Mouse (Mus musculus): ENCODE measurements at regions not wholly inside any gene's neighbourhood (a gene's known extent, or its start where the extent isn't known, plus 50 kb on each side); places are given as distances from the start of the nearest gene placed in this dataset.

- Histone ChIP-seq H3K4me2 (ENCODE audit: low read length) (no peak overlapping the region), H3K27ac (replicated peaks; ENCODE audit: low read depth, low read length) (no peak overlapping the region), H3K4me3 (replicated peaks; ENCODE audit: low read depth, low read length) (no peak overlapping the region), H3K9me3 (ENCODE audit: control insufficient read depth, low read length) (no peaks in the 10 kb centered on the region), H3K4me1 (ENCODE audit: control insufficient read depth, insufficient read depth, low read length) (no peaks in the 10 kb centered on the region), H3K9ac (replicated peaks; ENCODE audit: low read length) (no peak overlapping the region), H3K36me3 (ENCODE audit: control insufficient read depth, insufficient read depth, low read length) (no peaks in the 10 kb centered on the region), H3K27me3 (ENCODE audit: control insufficient read depth, insufficient read depth, low read length) (no peaks in the 10 kb centered on the region)
- ATAC-seq (ENCODE audit: low FRiP score, low TSS enrichment) (no peak), DNase-seq (no peak)
- WGBS, result 91% methylated on average over 4 of the region's 4 CpGs
Observed at GRCm38 (mm10) chr9:74671356-74671952, 190.3 kb upstream of the Onecut1 start.

GRCm38 (mm10) chr9:74672261-74672660 is 189.5 kb upstream of the Onecut1 start:
- no peak for DNase-seq
- Histone ChIP-seq H3K36me3 (ENCODE audit: control insufficient read depth, insufficient read depth, low read length) (no peaks in the 10 kb centered on the region), H3K4me3 (replicated peaks; ENCODE audit: low read depth, low read length) (no peak overlapping the region), H3K9ac (replicated peaks; ENCODE audit: low read length) (no peak overlapping the region), H3K9me3 (ENCODE audit: control insufficient read depth, low read length) (no peaks in the 10 kb centered on the region), H3K4me1 (ENCODE audit: control insufficient read depth, insufficient read depth, low read length) (no peaks in the 10 kb centered on the region), H3K27me3 (ENCODE audit: control insufficient read depth, insufficient read depth, low read length) (no peaks in the 10 kb centered on the region), H3K4me2 (ENCODE audit: low read length) (no peak overlapping the region), H3K27ac (replicated peaks; ENCODE audit: low read depth, low read length) (no peak overlapping the region)
- 93% methylated on average over 7 of the region's 7 CpGs for WGBS
- ATAC-seq (ENCODE audit: low FRiP score, low TSS enrichment), result no peak

- no peak overlapping the region for H3K4me2 ChIP-seq (ENCODE audit: low read length)
- H3K4me3 ChIP-seq (replicated peaks; ENCODE audit: low read depth, low read length), result no peak overlapping the region
- 58% methylated on average over 8 of the region's 8 CpGs for WGBS
- no peaks in the 10 kb centered on the region for H3K27me3 ChIP-seq (ENCODE audit: control insufficient read depth, insufficient read depth, low read length)
- H3K9ac ChIP-seq (replicated peaks; ENCODE audit: low read length), result no peak overlapping the region
- DNase-seq, result peak; percentile 57
- H3K9me3 ChIP-seq (ENCODE audit: control insufficient read depth, low read length), result no peaks in the 10 kb centered on the region
- no peak overlapping the region for H3K27ac ChIP-seq (replicated peaks; ENCODE audit: low read depth, low read length)
- no peaks in the 10 kb centered on the region for H3K36me3 ChIP-seq (ENCODE audit: control insufficient read depth, insufficient read depth, low read length)
- ATAC-seq (ENCODE audit: low FRiP score, low TSS enrichment), result no peak
- H3K4me1 ChIP-seq (ENCODE audit: control insufficient read depth, insufficient read depth, low read length), result peaks cover 3% of the 10 kb centered on the region; the same call in 1 of the 2 replicates
Observed at GRCm38 (mm10) chr9:74698229-74698628, 163.5 kb upstream of the Onecut1 start.

GRCm38 (mm10) chr9:74705698-74706097 is 156.0 kb upstream of the Onecut1 start:
- no peaks in the 10 kb centered on the region for H3K36me3 ChIP-seq (ENCODE audit: control insufficient read depth, insufficient read depth, low read length)
- no peak for ATAC-seq (ENCODE audit: low FRiP score, low TSS enrichment)
- 52% methylated on average over 4 of the region's 4 CpGs for WGBS
- H3K9ac ChIP-seq (replicated peaks; ENCODE audit: low read length), result no peak overlapping the region
- no peaks in the 10 kb centered on the region for H3K27me3 ChIP-seq (ENCODE audit: control insufficient read depth, insufficient read depth, low read length)
- DNase-seq, result no peak
- H3K4me2 ChIP-seq (ENCODE audit: low read length), result no peak overlapping the region
- no peaks in the 10 kb centered on the region for H3K9me3 ChIP-seq (ENCODE audit: control insufficient read depth, low read length)
- peaks cover 8% of the 10 kb centered on the region; the same call in 1 of the 2 replicates for H3K4me1 ChIP-seq (ENCODE audit: control insufficient read depth, insufficient read depth, low read length)
- H3K27ac ChIP-seq (replicated peaks; ENCODE audit: low read depth, low read length), result no peak overlapping the region
- no peak overlapping the region for H3K4me3 ChIP-seq (replicated peaks; ENCODE audit: low read depth, low read length)

- Histone ChIP-seq H3K9me3 (ENCODE audit: control insufficient read depth, low read length) (no peaks in the 10 kb centered on the region), H3K4me1 (ENCODE audit: control insufficient read depth, insufficient read depth, low read length) (peaks cover 8% of the 10 kb centered on the region; the same call in 1 of the 2 replicates), H3K4me3 (replicated peaks; ENCODE audit: low read depth, low read length) (no peak overlapping the region), H3K4me2 (ENCODE audit: low read length) (no peak overlapping the region), H3K9ac (replicated peaks; ENCODE audit: low read length) (no peak overlapping the region), H3K27me3 (ENCODE audit: control insufficient read depth, insufficient read depth, low read length) (no peaks in the 10 kb centered on the region), H3K36me3 (ENCODE audit: control insufficient read depth, insufficient read depth, low read length) (no peaks in the 10 kb centered on the region), H3K27ac (replicated peaks; ENCODE audit: low read depth, low read length) (no peak overlapping the region)
- DNase-seq, result no peak
- 3% methylated on average over 1 of the region's 1 CpGs for WGBS
- no peak for ATAC-seq (ENCODE audit: low FRiP score, low TSS enrichment)
Observed at GRCm38 (mm10) chr9:74707608-74708007, 154.1 kb upstream of the Onecut1 start.

- peaks cover 2% of the 10 kb centered on the region; the same call in 1 of the 2 replicates for H3K4me1 ChIP-seq (ENCODE audit: control insufficient read depth, insufficient read depth, low read length)
- no peak overlapping the region for H3K4me2 ChIP-seq (ENCODE audit: low read length)
- H3K9me3 ChIP-seq (ENCODE audit: control insufficient read depth, low read length), result no peaks in the 10 kb centered on the region
- H3K4me3 ChIP-seq (replicated peaks; ENCODE audit: low read depth, low read length), result no peak overlapping the region
- 88% methylated on average over 10 of the region's 10 CpGs for WGBS
- no peak overlapping the region for H3K27ac ChIP-seq (replicated peaks; ENCODE audit: low read depth, low read length)
- H3K27me3 ChIP-seq (ENCODE audit: control insufficient read depth, insufficient read depth, low read length), result no peaks in the 10 kb centered on the region
- no peak for DNase-seq
- no peak for ATAC-seq (ENCODE audit: low FRiP score, low TSS enrichment)
- no peaks in the 10 kb centered on the region for H3K36me3 ChIP-seq (ENCODE audit: control insufficient read depth, insufficient read depth, low read length)
- no peak overlapping the region for H3K9ac ChIP-seq (replicated peaks; ENCODE audit: low read length)
Observed at GRCm38 (mm10) chr9:74711698-74712097, 150.0 kb upstream of the Onecut1 start.

GRCm38 (mm10) chr9:74732451-74732850 is 129.3 kb upstream of the Onecut1 start:
- Histone ChIP-seq H3K4me1 (ENCODE audit: control insufficient read depth, insufficient read depth, low read length) (no peaks in the 10 kb centered on the region), H3K36me3 (ENCODE audit: control insufficient read depth, insufficient read depth, low read length) (no peaks in the 10 kb centered on the region), H3K4me3 (replicated peaks; ENCODE audit: low read depth, low read length) (no peak overlapping the region), H3K4me2 (ENCODE audit: low read length) (no peak overlapping the region), H3K9ac (replicated peaks; ENCODE audit: low read length) (no peak overlapping the region), H3K27ac (replicated peaks; ENCODE audit: low read depth, low read length) (no peak overlapping the region), H3K27me3 (ENCODE audit: control insufficient read depth, insufficient read depth, low read length) (no peaks in the 10 kb centered on the region), H3K9me3 (ENCODE audit: control insufficient read depth, low read length) (0 out of 2 replicates have a peak, but pooled peaks cover 3% of the 10 kb centered on the region)
- WGBS, result 81% methylated on average over 5 of the region's 5 CpGs
- no peak for DNase-seq
- no peak for ATAC-seq (ENCODE audit: low FRiP score, low TSS enrichment)

GRCm38 (mm10) chr9:74741949-74742348 is 119.8 kb upstream of the Onecut1 start:
- no peaks in the 10 kb centered on the region for H3K27me3 ChIP-seq (ENCODE audit: control insufficient read depth, insufficient read depth, low read length)
- no peaks in the 10 kb centered on the region for H3K36me3 ChIP-seq (ENCODE audit: control insufficient read depth, insufficient read depth, low read length)
- no peak overlapping the region for H3K9ac ChIP-seq (replicated peaks; ENCODE audit: low read length)
- no peaks in the 10 kb centered on the region for H3K4me1 ChIP-seq (ENCODE audit: control insufficient read depth, insufficient read depth, low read length)
- DNase-seq (no peak), ATAC-seq (ENCODE audit: low FRiP score, low TSS enrichment) (no peak)
- H3K4me2 ChIP-seq (ENCODE audit: low read length), result no peak overlapping the region
- no peak overlapping the region for H3K4me3 ChIP-seq (replicated peaks; ENCODE audit: low read depth, low read length)
- H3K9me3 ChIP-seq (ENCODE audit: control insufficient read depth, low read length), result no peaks in the 10 kb centered on the region
- H3K27ac ChIP-seq (replicated peaks; ENCODE audit: low read depth, low read length), result no peak overlapping the region
- WGBS, result 75% methylated on average over 2 of the region's 2 CpGs

GRCm38 (mm10) chr9:74747886-74748285 is 113.8 kb upstream of the Onecut1 start:
- no peak overlapping the region for H3K4me3 ChIP-seq (replicated peaks; ENCODE audit: low read depth, low read length)
- 82% methylated on average over 7 of the region's 7 CpGs for WGBS
- no peak overlapping the region for H3K27ac ChIP-seq (replicated peaks; ENCODE audit: low read depth, low read length)
- H3K4me1 ChIP-seq (ENCODE audit: control insufficient read depth, insufficient read depth, low read length), result no peaks in the 10 kb centered on the region
- H3K27me3 ChIP-seq (ENCODE audit: control insufficient read depth, insufficient read depth, low read length), result no peaks in the 10 kb centered on the region
- H3K4me2 ChIP-seq (ENCODE audit: low read length), result no peak overlapping the region
- no peak overlapping the region for H3K9ac ChIP-seq (replicated peaks; ENCODE audit: low read length)
- H3K9me3 ChIP-seq (ENCODE audit: control insufficient read depth, low read length), result no peaks in the 10 kb centered on the region
- H3K36me3 ChIP-seq (ENCODE audit: control insufficient read depth, insufficient read depth, low read length), result no peaks in the 10 kb centered on the region
- ATAC-seq (ENCODE audit: low FRiP score, low TSS enrichment) (no peak), DNase-seq (no peak)
